16 mouse cellular contexts compared by ENCODE assay signal in genomic region chr3:89965557-89965956, GRCm38 (mm10).
"Had no signal": no experiment of that assay in that cellular context is flagged by ENCODE, and none has a peak within 500 bp of the region (broad histone marks: within the 10 kb centered on the region; RNA-seq: fewer than 3 reads in every experiment).

No protein-coding gene starts in this region.

- H3K4me3 ChIP-seq: neural tube, embryonic 15.5 days; stomach, embryonic 15.5 days had no signal

- H3K4me2 ChIP-seq: stomach, embryonic 15.5 days had no signal

- DNase-seq: retina, postnatal 1 day; right cerebral cortex, adult 18-20 months; right cerebral cortex, postnatal 14 days; right cerebral cortex, postnatal 25 days; right cerebral cortex, postnatal 4 days; spleen, adult 18-20 months; thymus, adult 18-20 months; thymus, adult 2 months; thymus, postnatal 14 days; thymus, postnatal 25 days; thymus, postnatal 36 days; thymus, postnatal 4 days had no signal

- H3K27me3 ChIP-seq: neural tube, embryonic 13.5 days; neural tube, embryonic 15.5 days; stomach, embryonic 15.5 days had no signal

- H3K9ac ChIP-seq: stomach, embryonic 15.5 days had no signal

- H3K36me3 ChIP-seq: neural tube, embryonic 13.5 days; neural tube, embryonic 15.5 days; stomach, embryonic 15.5 days had no signal

- H3K9me3 ChIP-seq: neural tube, embryonic 13.5 days; neural tube, embryonic 15.5 days; stomach, embryonic 15.5 days had no signal

- H3K27ac ChIP-seq: neural tube, embryonic 13.5 days; neural tube, embryonic 15.5 days; stomach, embryonic 15.5 days; stomach, postnatal 0 days had no signal
